Mouse (Mus musculus) myocyte (in vitro differentiated cells): Measurements from ENCODE around the gene Dnajc3.

ENCODE experiments used
- CEBPB ChIP-seq: IDR thresholded peaks from 2 replicates; pipeline ENCODE4 v1.6.1; 2011; ENCODE audit warnings: mild to moderate bottlenecking, moderate library complexity; ENCODE audit not compliant: poor library complexity, insufficient read depth, severe bottlenecking
- E2F4 ChIP-seq: IDR thresholded peaks from one replicate; pipeline ENCODE4 v1.6.1; 2011; ENCODE audit warnings: mild to moderate bottlenecking, control low read depth, moderate library complexity; ENCODE audit not compliant: insufficient read depth
- MAX ChIP-seq: IDR thresholded peaks from one replicate; pipeline ENCODE4 v1.6.1; 2011; ENCODE audit warnings: low read depth, mild to moderate bottlenecking, control low read depth
- MYOD1 ChIP-seq, 3 experiments: IDR thresholded peaks; one replicate each; pipeline ENCODE4 v1.6.1; 2011; ENCODE audit warnings: control low read depth in 2 of 3, low read depth in 2 of 3, mild to moderate bottlenecking in 2 of 3, moderate library complexity in 1 of 3; ENCODE audit not compliant: insufficient read length in 2 of 3, control insufficient read depth in 1 of 3
- MYOG ChIP-seq, 3 experiments: IDR thresholded peaks; one replicate each; pipeline ENCODE4 v1.6.1; 2011; ENCODE audit warnings: control low read depth in 2 of 3, low read depth in 2 of 3, mild to moderate bottlenecking in 2 of 3; ENCODE audit not compliant: insufficient read length in 2 of 3, control insufficient read depth in 1 of 3, insufficient read depth in 1 of 3
- POLR2A ChIP-seq: IDR thresholded peaks from one replicate; pipeline ENCODE4 v1.6.1; 2011; ENCODE audit warnings: low read depth, mild to moderate bottlenecking, control low read depth, moderate library complexity; ENCODE audit not compliant: insufficient read length
- POLR2AphosphoS2 ChIP-seq: IDR thresholded peaks from one replicate; pipeline ENCODE4 v1.6.1; 2011; ENCODE audit warnings: low read depth, control low read depth; ENCODE audit not compliant: insufficient read length
- REST ChIP-seq: IDR thresholded peaks from one replicate; pipeline ENCODE4 v1.6.1; 2011; ENCODE audit warnings: mild to moderate bottlenecking, control low read depth, moderate library complexity; ENCODE audit not compliant: insufficient read depth, insufficient read length
- SRF ChIP-seq: IDR thresholded peaks from one replicate; pipeline ENCODE4 v1.6.1; 2011; ENCODE audit warnings: low read depth; ENCODE audit not compliant: control insufficient read depth, insufficient read length
- TCF12 ChIP-seq: IDR thresholded peaks from one replicate; pipeline ENCODE4 v1.6.1; 2011; ENCODE audit warnings: mild to moderate bottlenecking, control low read depth; ENCODE audit not compliant: poor library complexity, insufficient read depth, severe bottlenecking
- TCF3 ChIP-seq: IDR thresholded peaks from one replicate; pipeline ENCODE4 v1.6.1; 2011; ENCODE audit warnings: low read depth, control low read depth; ENCODE audit not compliant: insufficient read length
- USF1 ChIP-seq: IDR thresholded peaks from one replicate; pipeline ENCODE4 v1.6.1; 2011; ENCODE audit warnings: low read depth, mild to moderate bottlenecking, control low read depth, moderate library complexity

- TF ChIP-seq POLR2A (no peak), MAX (no peak), E2F4 (no peak), POLR2AphosphoS2 (no peak), USF1 (no peak), TCF12 (no peak), CEBPB (no peak), MYOG (IDR thresholded peaks at IDR 0.05; ENCODE audit: control insufficient read depth in 1 of 3, insufficient read depth in 1 of 3, insufficient read length in 2 of 3, low read depth in 2 of 3) (no peak), MYOD1 (IDR thresholded peaks at IDR 0.05; ENCODE audit: control insufficient read depth in 1 of 3, insufficient read length in 2 of 3, low read depth in 2 of 3) (no peak), TCF3 (no peak), REST (no peak), SRF (no peak)
Observed at GRCm38 (mm10) chr14:118967646-118968045, 29.9 kb downstream of the Dnajc3 start.
